Mouse (Mus musculus) adrenal gland, postnatal 4 days (tissue): ENCODE data around the gene Myl6. TPM values are rescaled to one million over a fixed set of nuclear protein-coding genes. Genes with fewer than 3 reads are reported as not detected.
"Not testable (repeated sequence)": the region's sequence is repeated elsewhere in the genome, so short reads cannot be mapped to it uniquely, and the experiment has no call there.

Source experiments
- DNase-seq, 2 experiments: peaks; one replicate each; pipeline ENCODE4 v3.0.0; 2021 to 2022; ENCODE audit warnings: low spot score in 2 of 2, mixed read lengths in 2 of 2
- total RNA-seq, 2 experiments: library from RNA; stranded (reverse); gene quantifications; 2 replicates each; pipeline ENCODE4 v1.2.3; 2021

Gene Myl6
- total RNA-seq, 2 experiments from 2014 or later: 703 to 716 TPM

- DNase-seq: no peak
Measured at GRCm38 (mm10) chr10:128511189-128511588, 17.2 kb upstream of the Myl6 start.

DNA sequence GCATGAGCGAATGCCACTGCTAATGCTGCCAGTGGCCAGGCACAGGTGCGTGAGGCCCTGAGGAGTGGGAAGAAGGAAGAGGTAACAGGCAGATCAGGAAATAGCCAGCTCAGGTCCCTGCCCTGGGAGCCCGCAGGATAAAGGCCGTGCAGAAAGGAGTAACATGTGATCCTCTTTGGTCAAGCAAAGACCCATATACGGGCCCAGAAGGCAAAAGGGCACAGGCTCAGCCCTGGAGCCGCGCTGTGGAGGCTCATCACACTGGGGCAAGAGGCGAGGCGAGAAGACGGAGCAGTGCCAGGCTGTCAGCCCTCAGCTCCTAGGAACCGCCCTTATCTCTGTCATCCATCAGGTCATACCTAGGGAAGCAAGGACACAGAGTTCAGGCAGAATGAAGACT lies 16.4 kb upstream of the Myl6 start:
- no peak for DNase-seq

DNA sequence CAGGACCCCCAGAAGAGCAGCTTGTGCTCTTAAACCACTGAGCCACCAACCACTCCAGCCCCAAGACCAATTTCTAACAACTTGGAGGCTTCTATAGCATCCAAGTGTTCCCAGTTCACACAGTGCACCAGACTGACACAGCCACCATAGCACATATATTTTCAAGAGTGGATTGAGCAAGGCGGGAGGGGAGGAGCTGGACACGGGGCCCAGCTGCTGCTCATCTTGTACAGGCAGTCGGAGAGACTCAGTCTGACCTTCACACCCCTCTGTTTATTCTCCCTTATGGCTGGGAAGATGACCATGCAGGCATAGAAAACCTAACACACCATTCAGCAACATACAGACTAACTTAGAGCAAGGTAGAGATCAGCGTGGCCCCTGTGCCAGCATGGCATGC lies 15.9 kb upstream of the Myl6 start:
- no peak for DNase-seq

DNA sequence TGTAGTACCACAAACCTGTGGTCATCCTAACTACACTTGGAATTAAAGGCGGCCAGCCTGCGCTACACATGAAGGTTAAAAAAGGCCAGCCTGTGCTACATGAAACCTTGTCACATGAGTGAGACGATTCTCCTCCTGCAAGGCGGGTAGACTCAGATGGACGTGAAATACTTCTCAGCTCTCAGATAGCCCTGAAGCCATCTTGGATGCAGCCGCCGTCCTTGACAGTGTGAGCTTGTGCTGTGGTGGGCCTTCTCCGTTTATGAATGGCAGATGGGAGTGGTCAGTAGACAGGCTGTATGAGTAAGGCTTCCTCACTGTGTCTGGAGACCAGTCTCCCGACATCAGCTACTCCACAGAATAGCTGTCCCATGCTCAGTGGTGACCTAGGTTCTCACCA lies 15.3 kb upstream of the Myl6 start:
- DNase-seq: no peak

- no peak for DNase-seq
Measured at GRCm38 (mm10) chr10:128508260-128508659, 14.3 kb upstream of the Myl6 start.

DNA sequence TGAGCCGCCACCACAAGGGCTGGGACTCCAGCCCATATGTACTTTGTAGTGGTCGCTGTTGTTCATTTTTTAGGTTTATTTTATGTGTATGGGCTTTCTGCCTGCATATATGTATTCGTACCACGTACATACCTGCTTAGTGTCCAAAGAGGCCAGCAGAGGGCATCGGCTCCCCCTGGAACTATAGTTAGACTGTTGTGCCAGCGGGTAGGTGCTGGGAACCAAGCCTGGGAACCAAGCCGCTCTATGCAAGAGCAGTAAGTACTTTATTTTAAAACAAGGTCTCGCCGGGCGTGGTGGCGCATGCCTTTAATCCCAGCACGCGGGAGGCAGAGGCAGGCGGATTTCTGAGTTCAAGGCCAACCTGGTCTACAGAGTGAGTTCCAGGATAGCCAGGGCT lies 12.0 kb upstream of the Myl6 start:
- no peak for DNase-seq

DNA sequence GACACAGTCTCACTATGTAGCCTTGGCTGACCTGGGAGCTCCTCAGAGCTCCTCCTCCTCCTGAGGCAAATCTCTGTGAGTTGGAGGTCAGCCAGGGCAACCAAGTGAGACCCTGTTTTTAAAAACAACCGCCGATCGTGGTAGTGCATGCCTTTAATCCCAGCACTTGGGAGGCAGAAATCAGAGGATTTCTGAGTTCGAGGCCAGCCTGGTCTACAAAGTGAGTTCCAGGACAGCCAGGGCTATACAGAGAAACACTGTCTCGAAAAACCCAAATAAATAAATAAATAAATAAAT lies 11.4 kb upstream of the Myl6 start:
- not testable (repeated sequence) for DNase-seq

- DNase-seq: no peak
Measured at GRCm38 (mm10) chr10:128504641-128505370, 10.9 kb upstream of the Myl6 start.

- no peak for DNase-seq
Measured at GRCm38 (mm10) chr10:128504012-128504411, 10.1 kb upstream of the Myl6 start.

DNA sequence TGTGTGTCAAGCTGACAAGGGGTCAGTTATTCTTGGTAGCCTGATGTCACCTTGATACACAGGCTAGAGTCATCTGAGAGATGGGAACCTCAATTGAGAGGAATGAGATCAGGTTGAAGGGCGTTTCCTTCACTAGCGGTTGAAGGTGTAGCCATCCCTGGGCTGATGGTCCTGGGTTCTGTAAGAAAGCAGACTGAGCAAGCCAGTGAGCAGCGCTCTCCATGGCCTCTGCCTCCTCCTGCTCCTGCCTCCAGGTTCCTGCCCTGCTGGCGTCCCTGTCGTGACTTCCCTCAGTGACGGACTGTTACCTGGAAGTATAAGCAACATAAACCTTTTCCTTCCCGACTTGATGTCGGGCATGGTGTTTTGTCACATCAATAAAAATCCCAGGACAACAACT lies 9.6 kb upstream of the Myl6 start:
- DNase-seq: no peak

DNA sequence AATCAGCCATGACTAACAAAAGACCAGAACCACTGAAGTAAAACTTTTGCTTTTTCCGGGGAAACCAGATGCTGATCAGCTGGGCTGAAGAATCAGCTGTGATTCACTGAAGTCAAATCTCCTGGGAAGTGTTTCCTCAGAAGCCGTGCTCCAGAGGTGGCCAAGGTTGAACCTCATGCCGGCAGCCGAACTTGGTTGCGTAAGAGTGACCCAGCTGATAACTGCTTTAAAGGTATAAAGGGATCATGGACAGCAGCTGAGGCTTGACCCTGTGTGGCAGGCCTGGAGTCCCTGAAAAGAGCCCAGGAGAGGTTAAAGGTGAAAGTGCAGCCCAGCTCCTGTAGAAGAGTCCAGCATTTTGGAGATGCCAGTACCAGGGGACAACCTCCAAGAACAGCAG lies 8.4 kb upstream of the Myl6 start:
- DNase-seq: no peak

- peak in 1 of 2 experiments; percentile 46 for DNase-seq
Measured at GRCm38 (mm10) chr10:128499116-128499671, 5.2 kb upstream of the Myl6 start.

- DNase-seq: peak; percentile 67 to 90
Measured at GRCm38 (mm10) chr10:128498590-128498989, 4.6 kb upstream of the Myl6 start, which contains the start of gene Myl6b. Myl6b (minus strand) TSS chr10:128498685.

GRCm38 (mm10) chr10:128497134-128497737 lies 3.3 kb upstream of the Myl6 start:
- DNase-seq: no peak

DNA sequence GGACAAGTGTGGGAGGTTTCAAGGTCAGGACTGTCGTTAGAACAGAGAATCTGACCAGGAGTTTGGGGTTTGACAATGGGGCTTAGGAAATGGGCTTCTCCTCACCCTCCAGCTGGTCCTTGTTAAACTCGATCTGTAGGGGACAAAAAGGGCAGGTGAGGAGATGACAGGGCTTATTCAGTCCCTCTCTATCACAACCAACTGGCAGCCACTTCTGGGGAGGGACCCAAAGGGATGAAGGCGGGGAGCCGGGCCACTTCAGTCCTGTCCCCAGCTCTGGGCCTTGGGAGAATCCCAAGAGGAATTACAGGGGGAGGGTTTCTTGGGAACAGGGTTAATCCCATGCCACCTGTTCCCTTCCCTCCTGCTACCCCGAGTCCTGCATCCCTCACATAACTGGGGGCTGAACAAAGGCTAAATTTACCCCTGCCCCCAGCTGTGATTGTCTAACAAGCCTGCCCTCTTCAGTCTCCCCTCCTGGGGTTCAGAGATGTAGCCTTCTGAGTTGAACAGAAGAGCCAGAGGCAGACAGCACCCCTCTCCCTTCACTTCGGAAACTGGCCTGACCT lies 2.6 kb upstream of the Myl6 start:
- no peak for DNase-seq

- DNase-seq: no peak
Measured at GRCm38 (mm10) chr10:128495903-128496302, 2.0 kb upstream of the Myl6 start.

GRCm38 (mm10) chr10:128495270-128495669 lies 1.3 kb upstream of the Myl6 start:
- no peak for DNase-seq

DNA sequence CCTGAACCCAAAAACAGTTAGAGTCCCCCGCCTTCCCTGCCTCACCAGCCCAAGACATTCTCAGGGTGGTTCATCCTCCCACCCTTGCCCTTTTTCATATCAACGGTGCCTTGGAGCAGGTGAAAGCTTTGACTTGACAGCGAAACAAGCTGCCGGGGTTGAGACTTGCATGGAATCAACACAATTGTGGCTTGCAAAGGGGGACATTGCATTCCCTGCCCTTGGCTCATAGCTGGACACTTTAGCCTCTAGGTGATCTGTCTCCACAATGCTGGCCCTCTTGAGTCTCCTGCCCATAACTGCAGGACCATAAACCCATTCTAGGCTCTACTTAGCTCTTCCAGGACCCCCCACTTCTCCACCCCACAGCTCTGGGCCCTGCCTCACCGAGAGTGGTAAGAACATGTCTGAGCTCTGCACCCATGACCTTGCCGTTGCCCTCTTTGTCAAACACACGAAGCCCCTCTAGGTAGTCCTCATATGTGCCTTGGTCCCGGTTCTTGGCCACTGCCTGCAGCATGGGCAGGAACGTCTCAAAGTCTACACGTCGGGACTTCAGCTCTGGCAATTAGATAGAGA lies 811 bp upstream of the Myl6 start:
- no peak for DNase-seq

DNA sequence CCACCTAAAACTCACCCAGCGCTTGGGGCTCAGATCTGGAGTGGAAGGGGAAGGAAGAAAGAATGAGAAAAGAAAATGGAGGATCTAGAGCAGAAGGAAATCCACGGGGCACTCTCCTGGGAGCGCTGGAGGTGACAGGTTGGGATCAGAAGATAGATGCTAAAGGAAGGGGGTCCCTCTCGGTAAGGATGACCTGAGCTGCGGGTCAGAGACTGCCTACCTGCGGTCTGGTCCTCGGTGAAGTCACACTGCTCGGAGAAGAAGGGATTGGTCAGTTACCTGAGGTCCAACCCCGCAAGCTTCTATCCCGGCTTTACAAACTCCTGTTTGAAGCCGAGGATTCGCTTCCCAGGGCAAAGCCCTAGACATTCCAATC lies 638 bp downstream of the Myl6 start:
- DNase-seq: no peak

DNA sequence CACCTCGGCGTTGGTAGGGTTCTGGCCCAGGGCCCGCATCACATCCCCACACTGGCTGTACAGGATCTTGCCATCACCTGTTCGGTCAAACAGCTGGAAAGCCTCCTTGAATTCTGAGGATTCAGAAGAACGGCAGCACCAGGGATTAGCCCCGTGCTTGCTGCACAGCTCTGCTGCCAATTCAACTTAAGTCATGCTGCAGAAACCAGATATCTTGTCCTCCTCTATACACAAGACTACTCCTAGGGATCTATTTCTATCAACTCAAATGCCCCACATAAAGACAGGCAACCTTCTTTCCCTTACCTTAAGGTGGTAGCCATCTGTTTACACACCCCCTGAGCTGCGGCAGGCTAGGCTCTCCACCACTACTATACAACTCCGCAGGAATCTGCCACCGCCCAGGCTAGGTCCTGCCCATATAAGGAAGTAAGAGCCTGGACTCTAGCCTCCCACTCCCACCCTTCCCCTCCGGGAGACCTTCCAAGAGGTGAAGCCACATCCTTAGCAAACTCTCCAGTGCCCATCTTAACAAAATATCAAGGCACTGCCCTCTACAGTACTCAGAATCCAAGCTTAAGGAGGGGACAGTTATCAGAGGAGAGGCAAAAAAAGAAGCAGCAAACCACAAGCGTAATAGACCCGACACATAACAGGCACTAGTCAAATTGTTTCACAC lies 1.2 kb downstream of the Myl6 start:
- DNase-seq: no peak

DNA sequence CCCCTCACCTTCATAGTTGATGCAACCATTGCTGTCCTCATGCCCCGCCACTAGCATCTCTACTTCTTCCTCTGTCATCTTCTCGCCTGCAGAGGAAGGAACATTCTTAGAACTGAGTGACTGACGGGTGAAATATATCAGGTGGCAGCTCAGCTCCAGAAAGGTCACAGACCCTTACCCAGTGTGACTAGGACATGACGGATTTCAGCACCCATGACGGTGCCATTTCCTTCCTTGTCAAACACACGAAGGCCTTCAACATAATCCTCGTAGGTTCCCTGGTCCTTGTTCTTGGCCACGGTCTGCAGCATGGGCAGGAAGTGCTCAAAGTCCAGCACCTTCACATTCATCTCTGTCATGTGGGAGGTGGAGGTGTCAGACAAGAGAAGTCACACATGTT lies 1.9 kb downstream of the Myl6 start:
- not testable (repeated sequence) for DNase-seq

DNA sequence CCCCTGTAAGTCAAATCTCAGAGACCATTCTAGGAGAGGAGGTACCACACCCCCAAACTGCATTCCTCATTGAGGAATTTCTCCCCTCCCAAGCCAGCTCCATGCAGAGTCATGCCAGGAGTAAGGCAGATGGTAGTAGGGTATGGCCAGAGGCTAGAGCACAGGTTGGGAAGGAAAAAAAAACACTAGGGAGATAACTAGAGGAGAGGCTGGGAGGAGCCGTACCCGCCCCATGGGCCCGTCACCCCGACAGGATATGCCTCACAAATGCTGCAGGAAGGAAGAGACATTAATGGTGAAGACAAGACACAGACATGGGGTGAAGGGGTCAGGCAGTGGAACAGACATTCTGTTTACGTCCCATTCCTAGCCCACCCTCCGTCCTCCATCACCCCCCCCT lies 2.5 kb downstream of the Myl6 start:
- DNase-seq: no peak
